Mouse (Mus musculus) left cerebral cortex, adult 11 months (tissue): ENCODE results near the gene Col26a1.

Source experiments
- DNase-seq: peaks from one replicate; pipeline ENCODE4 v3.0.0; 2022; ENCODE audit warnings: low spot score

The Col26a1 gene

DNA sequence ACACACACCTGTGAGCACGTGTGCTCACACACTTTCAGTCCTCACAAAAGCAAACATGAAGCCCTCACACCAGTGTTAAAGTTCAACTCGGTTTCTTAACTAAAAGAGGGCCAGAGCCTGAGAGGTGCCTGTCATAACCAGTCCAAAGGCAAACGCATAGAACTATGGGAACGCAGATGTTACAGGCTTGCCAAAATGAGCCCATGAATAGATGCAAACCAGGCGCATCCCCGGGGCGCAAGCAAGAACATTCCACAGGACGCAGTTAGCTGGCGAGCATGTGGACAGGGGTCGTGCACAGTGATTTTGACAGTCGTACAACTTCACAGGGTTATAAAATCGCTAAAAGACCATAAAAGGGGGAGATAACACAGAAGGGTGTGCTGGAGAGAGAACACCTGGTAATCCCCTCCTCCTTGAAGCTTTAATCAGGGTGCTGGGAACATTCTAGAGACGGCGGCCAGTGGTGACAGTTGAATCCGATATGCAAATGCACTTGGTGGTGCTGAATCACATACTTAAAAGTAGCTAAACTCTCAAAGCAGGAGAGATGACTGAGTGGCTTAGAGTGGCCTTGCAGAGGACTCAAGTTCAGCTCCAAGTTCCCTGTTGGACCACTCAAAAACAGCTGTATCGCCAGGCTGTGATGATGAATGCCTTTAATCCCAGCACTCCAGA is 76.5 kb downstream of the Col26a1 start:
- DNase-seq = no peak

- DNase-seq = no peak
These were observed 78.0 kb downstream of the Col26a1 start for GRCm38 (mm10) chr5:136805019-136805418.

GRCm38 (mm10) chr5:136804246-136804645 is 78.8 kb downstream of the Col26a1 start:
- DNase-seq = no peak

DNA sequence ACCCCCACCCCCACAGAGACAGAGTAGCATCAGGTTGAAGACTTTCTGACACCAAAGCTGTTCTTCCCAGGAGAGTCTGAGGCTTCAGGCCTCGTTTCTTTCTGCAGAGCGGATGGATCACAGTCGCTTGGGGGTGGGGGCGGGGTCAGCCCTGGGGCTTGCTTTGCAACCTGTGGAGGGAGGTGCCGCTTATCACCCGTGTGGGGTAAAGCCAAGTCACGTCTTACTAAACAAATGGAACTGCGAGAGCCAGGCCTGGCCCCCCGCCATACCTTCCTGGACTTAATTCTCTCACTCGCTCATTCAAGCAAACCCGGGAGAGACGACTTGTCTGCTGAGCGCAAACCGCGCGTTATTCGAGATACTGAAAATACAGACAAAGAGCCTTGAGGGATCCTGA is 80.3 kb downstream of the Col26a1 start:
- no peak for DNase-seq

GRCm38 (mm10) chr5:136796917-136797316 is 86.1 kb downstream of the Col26a1 start:
- DNase-seq = no peak

GRCm38 (mm10) chr5:136793807-136794206 is 89.2 kb downstream of the Col26a1 start:
- no peak for DNase-seq

GRCm38 (mm10) chr5:136792541-136792940 is 90.5 kb downstream of the Col26a1 start:
- DNase-seq = no peak

DNA sequence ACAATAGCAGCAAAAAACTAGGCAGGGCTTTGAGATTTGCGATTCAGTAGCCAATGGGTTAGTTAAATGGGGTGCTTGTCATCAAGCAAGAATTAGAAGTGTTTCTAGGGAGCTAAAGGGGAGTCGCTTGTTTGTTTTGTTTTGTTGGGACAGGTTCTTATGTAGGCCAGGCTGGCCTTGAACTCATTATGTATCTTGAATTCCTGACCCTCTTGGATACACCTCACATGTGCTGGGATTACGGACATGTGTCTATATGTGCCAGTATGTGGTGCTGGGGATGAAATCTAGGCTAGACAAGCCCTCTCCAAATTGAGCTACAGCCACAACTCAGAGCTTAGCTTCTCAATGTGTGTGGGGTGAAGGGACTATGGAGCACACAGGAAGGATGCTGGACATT is 91.8 kb downstream of the Col26a1 start:
- no peak for DNase-seq

DNA sequence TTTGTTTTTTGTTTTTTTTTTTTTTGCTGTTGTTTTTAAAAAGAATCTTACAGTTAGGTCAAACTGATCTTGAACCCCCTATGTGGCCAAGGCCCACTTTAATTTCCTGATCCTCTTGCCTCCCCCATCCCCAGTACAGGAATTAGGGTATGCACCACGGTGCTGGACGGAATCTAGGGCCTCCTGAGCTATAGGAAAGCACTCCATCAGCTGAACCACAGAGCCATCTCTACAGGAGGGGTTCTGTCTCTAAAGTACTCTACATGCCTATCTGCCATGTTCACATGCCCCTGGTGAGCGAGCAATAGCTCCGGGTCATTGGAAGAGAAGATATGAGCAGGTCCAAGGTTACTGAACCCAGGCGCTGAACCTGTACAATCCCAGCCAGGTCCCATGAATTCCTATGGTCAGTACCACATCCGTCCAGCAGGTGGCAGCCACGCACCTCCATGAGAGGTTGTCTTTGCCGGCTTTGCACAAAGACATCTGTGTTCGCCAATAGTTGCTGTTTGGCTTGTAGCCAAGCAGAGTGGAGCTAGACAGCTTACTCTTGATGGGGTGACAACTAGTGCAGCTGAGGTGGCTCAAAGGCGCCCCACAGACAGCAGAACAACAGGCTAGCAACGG is 92.3 kb downstream of the Col26a1 start:
- DNase-seq = peak; percentile 89

GRCm38 (mm10) chr5:136784531-136784930 is 98.5 kb downstream of the Col26a1 start:
- peak; percentile 23 for DNase-seq

DNA sequence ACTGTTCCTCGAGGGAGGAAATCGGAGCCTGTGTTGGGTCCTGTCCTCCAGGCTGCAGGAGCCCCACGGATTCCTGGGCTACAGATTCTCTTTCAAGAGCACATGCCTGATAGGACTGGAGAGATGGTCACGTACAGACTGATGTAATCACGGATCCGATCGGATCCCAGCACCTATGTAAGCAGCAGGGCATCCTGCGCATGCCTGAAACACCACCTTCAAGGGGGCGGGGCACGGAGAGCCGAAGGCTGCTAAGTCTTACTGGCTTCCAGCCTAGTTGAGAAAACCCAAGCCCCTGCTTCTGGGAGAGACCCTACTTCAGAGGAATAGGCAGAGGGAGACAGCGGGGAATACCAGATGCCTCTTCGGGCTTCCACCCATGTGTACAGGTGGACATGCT is 100.4 kb downstream of the Col26a1 start:
- no peak for DNase-seq

DNA sequence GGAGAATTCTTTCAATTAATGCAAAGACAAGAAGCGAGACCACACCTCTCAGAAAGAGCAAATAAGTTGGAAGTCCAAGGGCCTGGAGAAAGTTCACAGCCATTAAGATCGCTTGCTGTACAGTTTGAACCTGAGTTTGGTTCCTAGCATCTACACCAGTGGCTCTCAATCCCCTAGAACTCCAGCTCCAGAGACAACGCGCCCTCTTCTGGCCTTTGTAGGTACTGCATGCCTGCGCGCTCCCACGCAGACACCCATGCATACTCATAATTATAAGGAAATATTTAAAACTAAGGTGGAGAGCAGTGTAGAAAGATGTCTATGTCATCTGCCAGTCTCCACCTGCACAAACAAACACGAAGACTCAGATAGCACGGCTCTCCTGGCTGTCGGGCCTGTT is 102.5 kb downstream of the Col26a1 start:
- DNase-seq = no peak

DNA sequence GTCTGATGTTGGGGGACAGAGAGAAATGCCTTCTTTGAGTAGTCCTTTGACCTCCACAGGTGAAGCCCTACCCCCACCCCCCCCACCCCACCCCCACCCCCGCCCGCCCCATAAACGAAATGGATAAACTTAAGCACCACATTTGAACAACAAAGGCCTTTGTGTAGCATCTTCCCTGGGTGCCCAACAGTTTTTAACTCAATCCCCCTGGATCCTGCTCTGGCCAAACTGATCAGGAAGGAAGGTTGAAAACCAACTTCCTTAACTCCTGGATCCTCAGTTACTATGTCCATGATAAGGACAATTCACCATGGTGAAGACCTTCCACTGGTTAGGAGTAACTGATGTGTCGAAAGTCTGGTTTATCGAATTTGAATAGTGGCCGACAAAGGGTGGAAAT is 103.1 kb downstream of the Col26a1 start:
- DNase-seq = no peak

- DNase-seq = no peak
These were observed 107.5 kb downstream of the Col26a1 start for GRCm38 (mm10) chr5:136775548-136775947.

GRCm38 (mm10) chr5:136773044-136774039 is 109.7 kb downstream of the Col26a1 start:
- DNase-seq = no peak

DNA sequence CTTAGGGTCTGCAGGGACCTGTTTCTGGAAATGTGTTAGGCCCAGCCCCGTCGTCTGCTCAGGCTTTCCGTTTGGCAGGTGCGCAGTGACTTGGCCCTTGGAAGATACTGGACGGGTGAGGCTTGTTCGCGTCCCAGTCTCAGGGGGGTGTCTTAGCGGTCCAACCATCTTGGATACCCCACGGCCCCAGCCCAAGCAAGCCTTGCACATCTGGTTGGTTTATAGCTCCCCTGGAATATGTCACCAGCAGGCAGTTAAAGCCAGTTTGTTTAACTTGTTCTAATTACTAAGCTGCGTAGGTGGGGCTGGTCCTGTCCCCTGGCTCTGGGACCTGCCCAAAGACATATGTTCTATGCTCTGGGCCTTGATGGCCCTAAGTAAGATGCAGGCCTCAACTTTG is 111.9 kb downstream of the Col26a1 start:
- no peak for DNase-seq

GRCm38 (mm10) chr5:136767304-136767703 is 115.7 kb downstream of the Col26a1 start:
- DNase-seq = no peak

DNA sequence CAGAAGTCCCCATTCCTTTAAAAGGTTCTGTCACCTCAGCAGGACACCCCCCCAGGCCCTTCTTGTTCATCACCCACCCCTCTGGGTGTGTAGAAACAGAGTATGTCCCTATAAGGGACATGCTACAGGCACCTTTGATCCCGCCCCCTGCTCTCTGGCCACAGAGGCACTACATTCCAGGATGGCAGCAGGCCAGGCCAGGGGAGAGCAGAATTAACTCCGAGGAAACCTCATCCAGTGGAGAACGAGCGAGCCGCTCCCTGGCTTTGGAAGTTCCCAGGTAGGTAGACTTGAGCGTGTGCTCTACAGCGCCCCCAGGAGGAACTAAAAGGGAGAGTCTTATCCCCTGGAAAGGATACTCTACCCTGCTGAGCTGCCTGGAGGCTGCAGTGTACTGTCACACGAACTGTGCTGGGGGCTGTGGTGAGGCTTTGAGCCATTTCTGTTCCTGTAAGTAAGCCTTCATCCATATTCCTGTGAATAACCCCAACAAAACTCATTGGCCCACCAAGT is 118.8 kb downstream of the Col26a1 start:
- no peak for DNase-seq

DNA sequence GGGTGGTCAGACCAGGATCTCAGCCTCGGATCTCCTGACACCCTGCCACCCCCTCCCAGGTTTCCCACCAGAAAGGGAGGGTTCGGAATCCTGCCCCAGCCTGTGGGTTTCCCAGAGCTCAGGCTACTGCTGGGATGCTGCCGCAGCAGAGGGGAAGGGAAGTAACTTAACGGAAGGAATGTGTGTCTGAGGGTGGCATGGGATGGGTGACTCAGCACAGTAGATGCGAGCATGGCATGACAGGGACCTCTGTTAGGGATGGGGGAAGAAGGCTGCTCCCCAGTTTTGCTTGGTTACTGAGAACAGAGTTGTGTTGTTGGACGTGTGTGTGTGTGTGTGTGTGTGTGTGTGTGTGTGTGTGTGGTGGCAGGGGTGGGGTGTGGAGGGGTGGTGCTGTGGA is 122.7 kb downstream of the Col26a1 start:
- no peak for DNase-seq

GRCm38 (mm10) chr5:136759781-136760180 is 123.2 kb downstream of the Col26a1 start:
- DNase-seq = no peak

DNA sequence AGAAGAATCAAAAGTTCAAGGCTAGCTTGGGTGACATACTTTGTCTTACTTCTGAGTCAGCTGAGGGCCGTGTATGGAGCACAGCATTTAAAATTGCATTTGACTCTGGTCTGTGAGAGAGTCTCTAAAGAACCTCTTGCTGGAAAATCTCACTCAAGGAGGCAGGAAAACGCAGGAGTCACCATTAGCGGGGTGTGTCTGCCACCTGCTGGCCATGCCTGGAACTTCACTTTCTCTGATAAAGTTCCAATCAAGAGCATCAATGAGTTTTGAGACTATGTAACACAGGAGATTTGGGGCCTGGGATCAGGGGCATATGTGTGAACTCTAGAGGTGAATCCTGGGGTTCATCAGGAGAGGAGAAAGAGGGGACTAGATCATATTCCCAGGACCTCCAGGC is 127.3 kb downstream of the Col26a1 start:
- no peak for DNase-seq

DNA sequence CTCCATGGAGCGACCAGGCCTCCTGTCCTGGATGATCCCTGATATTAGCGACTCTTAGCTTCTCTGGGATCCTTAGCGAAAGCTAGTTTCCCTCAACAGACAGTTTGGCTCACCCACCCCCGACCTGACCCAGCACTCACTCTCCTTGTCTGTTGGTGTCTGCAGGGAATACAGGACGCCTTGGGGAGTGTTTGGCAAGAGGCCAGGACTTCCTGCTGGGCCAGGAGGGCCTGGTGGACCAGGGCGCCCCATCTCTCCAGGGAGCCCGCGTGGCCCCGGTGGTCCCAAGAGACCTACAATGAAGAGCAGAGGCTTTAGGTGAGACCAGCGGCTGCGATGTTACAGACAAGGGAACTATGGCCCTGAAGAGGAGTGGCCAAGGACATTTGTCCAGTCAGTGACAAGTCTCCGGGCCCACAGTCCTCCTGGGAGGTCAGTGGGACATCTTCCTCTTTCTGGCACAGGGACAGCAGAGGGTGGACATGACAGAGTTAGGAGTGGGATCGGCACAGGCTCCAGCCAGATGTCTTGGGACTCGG is 128.9 kb downstream of the Col26a1 start:
- no peak for DNase-seq
